Mouse (Mus musculus) T-helper 1 cell (primary cell): Measurements from ENCODE around the gene Snapc1.

ENCODE experiments used
- in situ Hi-C: fragments of 300-600 bp; cut with MboI, MseI; formaldehyde crosslinking; loops from one replicate; pipeline ENCODE4 v1.15.1; 2025; ENCODE audit warnings: high pct_unique_total_duplicates

Snapc1 gene

GRCm38 (mm10) chr12:73988393-73989008 lies 24.2 kb downstream of the Snapc1 start:
- in situ Hi-C loops: no loop called here

- in situ Hi-C loops: no loop called here
Observed at GRCm38 (mm10) chr12:73989594-73989993, 25.3 kb downstream of the Snapc1 start.

GRCm38 (mm10) chr12:73996906-73997296 lies 32.6 kb downstream of the Snapc1 start:
- in situ Hi-C loops: no loop called here

- in situ Hi-C loops: no loop called here
Observed at GRCm38 (mm10) chr12:73997297-73998127, 33.2 kb downstream of the Snapc1 start, which contains the start of gene Syt16. Gene Syt16 (plus strand): TSS chr12:73997661.

DNA sequence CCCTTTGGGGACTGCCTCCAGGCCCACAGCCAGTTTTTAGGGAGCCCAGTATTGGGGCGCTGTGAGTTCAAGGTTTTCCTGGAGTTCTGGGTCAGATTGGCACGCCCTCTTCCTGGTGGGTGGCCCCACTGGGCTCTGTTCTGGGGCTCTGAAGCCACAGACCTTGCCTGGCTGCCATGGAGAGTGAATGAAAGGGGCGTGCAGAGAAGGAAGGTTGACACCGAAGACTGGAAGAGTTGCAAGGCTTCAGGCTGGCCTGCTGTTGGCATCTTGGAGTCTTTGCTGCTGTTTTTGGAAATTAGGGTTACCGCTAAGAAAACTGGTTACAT lies 33.8 kb downstream of the Snapc1 start:
- in situ Hi-C loops: no loop called here

DNA sequence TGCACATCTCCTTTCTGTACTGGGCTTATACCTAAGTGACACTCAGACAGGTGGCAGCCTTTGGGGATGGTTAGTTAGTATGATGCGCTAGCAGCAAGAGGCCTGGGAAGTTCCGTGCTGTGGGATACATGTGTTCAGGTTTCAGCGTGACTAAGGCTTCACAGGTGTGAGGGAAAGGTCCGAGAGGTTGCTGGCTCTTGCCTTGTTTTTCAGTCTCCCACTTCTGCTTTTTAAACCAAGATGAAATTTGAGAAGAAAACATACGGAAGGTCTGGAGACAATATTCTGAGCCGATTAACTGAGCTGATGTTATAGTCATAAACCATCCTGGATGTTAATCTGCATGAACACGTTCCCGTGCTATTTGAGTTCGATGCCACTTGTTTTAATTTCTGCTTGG lies 38.2 kb downstream of the Snapc1 start:
- in situ Hi-C loops: loop anchor here (25.0 kb wide), 1 partner anchor 1760 kb away; no protein-coding TSS in a partner anchor

DNA sequence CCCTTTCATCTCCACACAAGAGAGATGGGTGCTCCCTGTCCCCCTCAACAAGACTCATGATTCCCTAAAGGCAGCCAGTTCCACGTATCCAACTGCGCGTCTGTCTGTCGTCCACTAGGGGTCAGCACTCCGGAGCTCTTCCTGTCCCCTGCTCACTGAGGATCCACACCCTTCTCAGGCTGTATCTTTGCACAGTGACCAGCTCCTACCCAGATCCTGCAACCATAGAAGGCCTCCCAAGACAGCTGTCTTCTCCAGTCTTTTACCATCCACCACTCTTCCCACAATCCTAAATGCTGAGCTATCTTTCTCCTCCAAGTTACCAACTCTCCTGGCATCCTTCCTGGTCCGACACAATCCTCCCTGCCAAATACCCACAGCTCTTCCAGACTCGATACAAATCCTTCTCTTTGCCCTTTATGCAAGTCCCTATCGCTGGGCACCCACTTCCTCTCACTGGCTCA lies 45.2 kb downstream of the Snapc1 start:
- in situ Hi-C loops: loop anchor here (25.0 kb wide), 1 partner anchor 1753 kb away; no protein-coding TSS in a partner anchor

GRCm38 (mm10) chr12:74013739-74014138 lies 49.5 kb downstream of the Snapc1 start:
- in situ Hi-C loops: loop anchor here (25.0 kb wide), 1 partner anchor 1749 kb away; no protein-coding TSS in a partner anchor

GRCm38 (mm10) chr12:74014739-74015270 lies 50.5 kb downstream of the Snapc1 start:
- in situ Hi-C loops: loop anchor here (5.0 to 25.0 kb wide), 2 partner anchors 272 to 1747 kb away; no protein-coding TSS in a partner anchor

GRCm38 (mm10) chr12:74015491-74015890 lies 51.2 kb downstream of the Snapc1 start:
- in situ Hi-C loops: loop anchor here (5.0 to 25.0 kb wide), 2 partner anchors 272 to 1747 kb away; no protein-coding TSS in a partner anchor

DNA sequence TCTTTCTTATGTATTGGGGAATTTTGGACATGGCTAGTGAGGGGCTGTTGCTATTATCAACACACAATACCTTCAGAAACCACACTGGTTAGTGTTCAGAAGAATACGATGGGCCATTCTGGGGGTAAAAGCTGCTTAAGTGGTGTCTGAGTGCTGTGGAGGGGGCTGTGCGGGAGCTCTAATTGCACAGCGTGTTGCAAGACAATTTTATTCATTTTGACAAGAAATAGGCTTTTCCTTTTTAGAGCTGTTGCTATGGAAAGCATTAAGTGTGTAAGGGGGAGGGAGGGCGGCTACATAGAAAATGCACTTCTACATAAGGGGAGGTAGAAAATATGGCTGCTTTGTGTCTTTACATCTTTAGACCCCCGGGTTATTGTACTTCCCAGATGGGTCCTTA lies 59.0 kb downstream of the Snapc1 start:
- in situ Hi-C loops: loop anchor here (25.0 kb wide), 1 partner anchor 1739 kb away; no protein-coding TSS in a partner anchor

GRCm38 (mm10) chr12:74024912-74025311 lies 60.6 kb downstream of the Snapc1 start:
- in situ Hi-C loops: loop anchor here (25.0 kb wide), 1 partner anchor 1737 kb away; no protein-coding TSS in a partner anchor
